Mouse (Mus musculus) left cerebral cortex, adult 8-10 months (tissue): Measurements from ENCODE around the gene Bloc1s4. TPM values are rescaled to one million over a fixed set of nuclear protein-coding genes. Genes with fewer than 3 reads are reported as not detected.

Source experiments
- DNase-seq, 2 experiments: peaks; one replicate each; pipeline ENCODE4 v3.0.0; 2022; ENCODE audit warnings: low spot score in 2 of 2
- total RNA-seq, 4 experiments: library from RNA; stranded (reverse); gene quantifications; 2 replicates each; pipeline ENCODE4 v1.2.4; 2022

The Bloc1s4 gene
- 10 to 100 TPM; 13.5 to 17.0 (median 14.1) TPM for total RNA-seq

DNA sequence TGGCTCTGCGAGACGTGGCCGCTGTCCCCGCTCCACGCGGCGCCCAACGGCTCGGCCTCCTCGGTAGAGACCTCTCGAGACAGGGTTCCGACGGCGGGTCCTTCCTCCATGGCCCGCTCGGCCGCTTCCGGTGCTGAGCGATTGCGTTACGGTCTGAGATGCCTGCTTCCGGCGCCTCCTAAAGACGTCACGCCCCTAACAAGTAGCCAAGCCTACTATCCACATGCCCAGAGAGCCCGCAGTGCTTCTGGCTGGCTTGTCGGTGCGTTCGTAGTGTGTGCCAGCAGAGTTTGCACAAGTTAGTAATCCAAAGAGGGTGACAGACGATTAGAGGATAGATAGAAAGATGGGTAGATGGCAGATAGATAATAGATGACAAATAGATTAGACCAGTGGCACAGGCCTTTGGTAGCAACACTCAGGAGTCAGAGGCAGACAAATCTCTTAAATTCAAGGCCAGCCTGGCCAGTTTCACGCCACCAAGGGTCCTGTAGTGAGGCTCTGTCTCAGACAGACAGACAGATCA lies at the start of gene Bloc1s4:
TSS of gene Bloc1s4 (minus strand) at position 115 of the 526 bp plus-strand sequence.
- DNase-seq: peak; percentile 89 to 94

DNA sequence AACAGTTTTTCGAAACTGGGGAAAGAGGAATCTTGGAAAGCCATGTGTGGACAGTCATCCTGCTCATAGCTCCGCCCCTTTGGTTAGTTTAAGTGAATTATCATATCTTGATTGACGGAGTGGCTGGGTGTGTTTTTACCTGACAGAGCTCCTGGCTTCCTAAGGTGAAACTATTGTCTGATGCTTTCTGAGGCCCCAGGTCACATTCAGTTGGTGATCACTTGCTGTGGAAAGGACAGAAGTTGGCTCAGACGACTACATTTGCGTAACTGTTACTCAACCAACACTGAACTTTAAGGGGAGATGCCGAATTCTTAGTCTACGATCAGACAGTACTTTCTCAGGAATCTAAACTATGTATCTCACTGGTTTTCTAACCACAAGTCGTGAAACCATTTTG lies 48.8 kb upstream of the Bloc1s4 start:
- DNase-seq: no peak

DNA sequence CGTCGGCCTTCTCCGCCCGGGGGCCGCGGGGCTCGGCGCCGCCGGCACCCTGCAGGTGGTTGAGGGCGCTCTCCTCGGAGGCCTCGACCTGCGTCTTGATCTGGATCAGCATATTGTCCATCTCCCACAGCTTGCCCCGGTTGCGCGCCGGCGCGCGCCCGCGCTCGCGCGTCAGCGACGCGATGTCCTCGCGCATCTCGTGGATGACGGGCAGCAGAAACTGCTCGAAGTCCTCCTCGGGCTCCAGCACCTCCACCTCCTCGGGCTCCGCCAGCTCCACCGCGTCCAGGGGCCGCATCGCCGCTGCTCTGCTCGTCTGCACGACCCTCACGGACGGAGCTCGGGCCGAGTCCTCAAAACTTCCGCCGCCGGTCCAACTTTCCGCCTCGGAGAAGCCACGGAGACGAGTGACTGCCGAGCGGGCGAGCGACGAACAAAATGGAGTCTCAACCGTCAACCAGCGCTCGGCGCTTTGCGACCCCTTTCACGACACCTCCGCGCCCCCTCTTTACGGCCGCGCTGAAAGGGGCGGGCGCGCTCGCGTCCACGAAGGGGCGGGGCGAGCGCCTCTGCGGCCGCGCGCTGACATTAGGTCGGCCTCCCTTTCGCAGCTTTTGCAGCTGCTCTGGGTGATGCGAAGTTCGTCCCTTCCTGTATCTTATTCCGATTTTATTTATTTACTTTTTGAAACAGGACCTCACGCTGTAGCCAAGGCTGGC lies 48.0 kb upstream of the Bloc1s4 start, which contains the start of gene Mrfap1:
TSS of gene Mrfap1 (minus strand) at position 477 of the 719 bp plus-strand sequence.
- peak; percentile 86 to 91 for DNase-seq

DNA sequence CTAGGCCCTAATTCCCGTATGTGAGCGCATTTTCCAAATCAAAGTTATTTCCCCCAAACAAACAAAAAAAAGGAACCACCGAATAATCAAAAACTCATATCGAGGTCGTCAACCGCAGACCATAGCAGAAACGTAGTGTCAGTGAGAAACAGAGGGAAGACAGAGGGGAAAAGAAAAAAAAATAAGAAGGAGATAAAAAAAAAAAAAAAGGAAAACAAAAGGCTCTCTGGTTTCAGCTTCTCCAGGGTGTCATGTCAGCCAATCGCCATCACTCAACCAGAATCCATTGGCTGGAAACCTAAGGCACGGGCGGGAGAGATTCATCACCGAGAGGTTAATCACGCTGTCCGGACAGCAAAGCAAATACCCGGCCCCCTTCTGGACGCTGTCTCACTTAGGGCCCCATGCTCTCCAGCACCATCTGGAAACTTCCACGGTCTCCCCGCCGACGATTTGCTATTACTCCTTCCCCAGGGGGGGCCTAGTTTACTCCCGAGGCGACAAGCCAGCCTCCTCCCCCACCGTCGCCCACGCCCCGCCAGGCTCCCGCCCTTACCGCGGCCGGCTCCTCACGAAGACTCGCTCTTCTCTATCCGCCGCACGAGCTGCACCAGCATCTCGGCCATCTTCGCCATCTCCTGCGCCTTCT lies 47.3 kb upstream of the Bloc1s4 start:
- DNase-seq: peak; percentile 58 to 69

DNA sequence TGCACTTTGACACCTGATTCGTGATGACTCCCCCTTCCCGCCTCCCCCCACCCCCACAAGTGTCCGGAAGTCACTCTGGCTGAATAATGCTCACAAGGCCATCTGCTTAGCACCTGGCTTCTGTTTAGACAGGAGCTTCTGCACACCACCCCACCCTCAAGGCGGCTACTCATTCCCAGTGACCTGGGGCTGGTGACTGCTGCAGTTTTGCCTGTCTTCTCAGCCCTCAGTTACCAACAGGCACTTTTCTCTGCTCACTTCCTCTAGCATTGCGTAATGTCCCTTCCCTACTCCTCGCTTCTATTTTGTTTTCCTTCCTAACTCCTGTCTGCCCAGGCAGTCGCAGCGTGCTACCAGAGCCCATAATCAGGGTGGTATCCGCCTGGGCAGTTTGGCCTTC lies 43.4 kb upstream of the Bloc1s4 start:
- DNase-seq: no peak

DNA sequence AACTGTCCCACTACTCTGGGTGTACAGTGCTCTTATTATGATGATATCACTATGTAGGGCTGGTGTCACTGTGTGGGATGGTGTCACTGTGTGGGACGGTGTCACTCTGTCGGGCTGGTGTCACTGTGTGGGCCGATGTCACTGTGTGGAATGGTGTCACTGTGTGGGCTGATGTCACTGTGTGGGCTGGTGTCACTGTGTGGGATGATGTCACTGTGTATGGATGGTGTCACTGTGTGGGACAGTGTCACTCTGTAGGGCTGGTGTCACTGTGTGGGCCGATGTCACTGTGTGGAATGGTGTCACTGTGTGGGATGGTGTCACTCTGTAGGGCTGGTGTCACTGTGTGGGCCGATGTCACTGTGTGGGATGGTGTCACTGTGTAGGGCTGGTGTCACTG lies 37.6 kb upstream of the Bloc1s4 start:
- DNase-seq: no peak

DNA sequence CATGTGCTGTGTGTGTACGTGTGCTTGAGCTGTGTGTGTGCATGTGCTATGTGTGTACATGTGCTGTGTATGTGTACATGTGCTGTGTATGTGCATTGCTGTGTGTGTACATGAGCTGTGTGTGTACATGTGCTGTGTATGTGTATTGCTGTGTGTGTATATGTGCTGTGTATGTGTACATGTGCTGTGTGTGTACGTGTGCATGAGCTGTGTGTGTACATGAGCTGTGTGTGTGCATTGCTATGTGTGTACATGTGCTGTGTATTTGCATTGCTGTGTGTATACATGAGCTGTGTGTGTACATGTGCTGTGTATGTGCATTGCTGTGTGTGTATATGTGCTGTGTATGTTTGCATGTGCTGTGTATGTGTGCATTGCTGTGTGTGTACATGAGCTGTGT lies 31.1 kb upstream of the Bloc1s4 start:
- no peak for DNase-seq

DNA sequence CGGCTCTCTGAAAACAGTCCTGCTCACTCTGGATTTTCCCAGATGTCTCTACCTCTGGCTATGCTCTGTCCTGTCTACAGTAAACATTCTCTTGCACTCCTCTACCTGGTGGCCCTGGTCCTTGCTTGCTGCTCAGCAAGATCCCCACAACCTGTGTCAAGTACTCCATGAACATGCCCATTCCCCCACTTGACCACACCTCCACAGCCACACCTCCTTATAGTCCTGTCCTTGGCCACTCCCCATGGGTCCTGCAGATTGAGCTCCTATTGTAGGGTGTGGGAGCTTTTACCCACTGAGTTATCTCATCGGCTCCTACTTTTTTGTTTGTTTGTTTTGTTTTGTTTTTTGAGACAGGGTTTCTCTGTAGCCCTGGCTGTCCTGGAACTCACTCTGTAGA lies 30.5 kb upstream of the Bloc1s4 start:
- DNase-seq: no peak

DNA sequence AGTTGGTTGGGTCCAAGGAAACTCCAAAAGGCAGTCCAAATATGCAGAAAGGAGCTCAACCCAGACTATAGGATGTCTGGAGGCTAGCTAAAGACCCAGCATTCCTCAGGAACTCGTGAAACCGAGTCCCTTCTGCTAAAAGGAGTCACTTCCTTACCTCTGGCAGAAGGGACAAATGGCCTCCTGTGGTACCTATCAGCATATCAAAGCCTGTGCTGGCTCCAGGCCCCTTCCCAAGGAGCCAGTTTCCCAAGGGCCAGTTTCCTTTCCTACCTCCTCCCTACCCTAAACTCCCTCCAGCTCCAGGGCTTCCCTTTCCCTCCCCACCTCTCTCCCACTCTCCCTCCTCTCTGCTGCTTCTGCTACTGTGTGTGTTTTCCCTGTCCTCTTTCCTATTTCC lies 28.7 kb upstream of the Bloc1s4 start:
- no peak for DNase-seq

DNA sequence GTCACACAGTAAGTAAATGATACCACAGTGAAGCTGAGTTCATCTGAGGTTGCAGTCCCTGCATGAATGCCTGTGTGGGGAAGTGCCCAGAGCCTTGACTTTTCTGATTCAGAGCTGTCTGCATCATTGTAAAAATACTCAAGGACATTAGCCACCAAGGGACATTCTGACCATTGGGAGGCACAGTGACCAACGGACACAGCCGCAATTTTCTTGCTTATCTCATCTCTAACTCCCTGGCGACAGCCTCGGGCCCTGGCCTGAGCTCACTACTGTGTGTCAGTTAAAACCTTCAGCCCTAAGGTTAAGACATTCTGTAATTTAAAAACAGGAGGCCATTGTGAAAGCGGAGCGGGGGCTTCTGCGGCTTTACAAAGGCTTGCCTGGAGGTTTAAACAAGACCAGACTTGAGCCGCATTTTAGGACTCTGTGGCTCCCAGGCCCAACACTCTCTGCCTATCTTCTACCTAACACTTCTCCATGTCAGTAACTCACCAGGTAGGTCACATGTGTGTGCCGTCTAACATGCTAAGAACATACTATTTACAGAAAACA lies 27.6 kb upstream of the Bloc1s4 start:
- no peak for DNase-seq

DNA sequence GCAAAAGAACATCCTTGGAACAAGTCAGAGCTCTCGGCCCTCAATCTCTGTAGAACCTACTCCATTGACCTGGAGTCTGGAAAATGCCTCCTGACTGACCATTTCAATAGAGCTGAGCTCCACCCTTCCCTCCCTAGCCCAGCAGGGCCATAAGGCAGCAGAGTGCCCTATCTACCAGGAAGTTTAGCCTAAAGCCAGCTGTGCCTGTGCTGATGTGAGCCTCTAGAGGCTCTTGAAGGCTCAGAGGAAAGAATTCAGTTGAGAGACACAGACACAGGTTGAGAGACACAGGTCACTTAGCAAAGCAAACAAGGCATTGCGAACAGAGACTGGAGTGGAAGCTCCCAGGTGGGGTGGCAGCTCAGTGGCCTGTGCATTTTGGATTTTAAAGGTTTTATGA lies 26.9 kb upstream of the Bloc1s4 start:
- DNase-seq: no peak

DNA sequence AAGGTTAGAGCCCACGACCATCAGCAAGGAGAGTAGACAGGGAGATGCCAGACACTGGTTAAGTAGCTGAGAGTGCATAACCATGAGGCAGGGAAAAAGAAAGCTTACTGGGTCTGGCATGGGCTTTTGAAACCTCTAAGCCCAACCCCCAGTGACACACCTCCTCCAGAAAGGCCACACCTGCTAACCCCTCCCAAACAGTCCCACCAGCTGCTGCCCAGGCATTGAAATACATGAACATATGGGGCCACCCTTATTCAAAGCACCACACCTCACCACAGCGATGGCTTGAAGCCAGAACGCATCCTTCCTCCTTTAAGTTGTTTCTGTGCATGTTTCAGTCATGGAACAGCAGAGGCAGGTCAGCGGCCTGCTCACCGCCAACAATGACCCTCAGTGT lies 24.1 kb upstream of the Bloc1s4 start:
- no peak for DNase-seq

DNA sequence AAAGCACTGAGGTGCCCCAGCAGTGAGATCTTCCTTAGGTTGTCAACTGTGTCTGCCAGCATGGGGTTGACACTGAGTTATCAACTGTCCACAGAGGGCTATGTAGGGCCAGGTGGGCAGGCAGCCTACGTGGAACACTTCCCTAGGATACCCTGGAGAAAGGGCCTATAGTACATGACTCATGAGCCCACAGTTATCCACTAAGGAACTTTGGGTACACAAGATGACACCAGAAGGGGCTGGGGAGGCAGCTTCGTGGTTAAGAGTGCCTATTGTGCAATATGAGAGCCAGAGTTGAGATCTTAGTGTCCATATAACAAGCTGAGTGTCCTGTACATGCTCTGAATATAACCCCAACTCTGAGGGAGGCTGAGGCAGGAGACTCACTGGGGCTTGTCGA lies 21.2 kb upstream of the Bloc1s4 start:
- no peak for DNase-seq

DNA sequence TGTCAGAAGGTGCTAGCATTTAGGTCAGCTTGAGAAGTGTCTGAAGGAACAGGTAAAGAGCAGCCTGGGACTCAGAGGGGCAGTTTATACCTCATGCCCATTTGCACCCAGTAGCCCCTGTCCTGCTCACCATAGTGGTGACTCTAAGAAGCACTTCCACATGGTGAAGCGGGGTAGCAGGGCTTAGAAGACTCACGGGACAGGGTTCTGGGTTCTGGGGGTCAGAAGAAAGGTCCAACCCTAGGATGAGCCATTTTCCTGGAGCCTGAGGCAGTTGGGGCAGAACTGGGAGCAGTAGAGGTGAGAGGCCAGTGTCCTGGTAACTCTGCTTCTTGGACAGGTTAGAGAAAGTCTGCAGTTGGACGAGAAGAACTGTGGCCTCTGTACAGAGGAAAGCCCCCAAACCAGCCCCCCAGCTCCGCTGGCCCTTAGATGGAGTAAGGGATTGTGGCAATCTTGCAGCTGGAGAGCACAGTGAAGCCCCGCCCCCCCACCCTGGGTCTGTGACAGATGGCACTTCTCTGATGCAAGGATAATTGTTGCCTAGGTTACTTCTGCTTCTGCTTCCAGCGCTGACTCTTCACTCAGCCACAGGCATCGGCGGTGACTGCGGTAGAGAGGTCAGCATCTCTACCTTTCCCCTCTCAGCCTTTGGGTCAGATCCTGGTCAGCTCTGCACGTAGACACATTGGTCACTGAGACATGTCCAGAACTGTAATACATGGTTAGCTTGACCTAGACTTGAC lies 18.7 kb upstream of the Bloc1s4 start:
- no peak for DNase-seq

DNA sequence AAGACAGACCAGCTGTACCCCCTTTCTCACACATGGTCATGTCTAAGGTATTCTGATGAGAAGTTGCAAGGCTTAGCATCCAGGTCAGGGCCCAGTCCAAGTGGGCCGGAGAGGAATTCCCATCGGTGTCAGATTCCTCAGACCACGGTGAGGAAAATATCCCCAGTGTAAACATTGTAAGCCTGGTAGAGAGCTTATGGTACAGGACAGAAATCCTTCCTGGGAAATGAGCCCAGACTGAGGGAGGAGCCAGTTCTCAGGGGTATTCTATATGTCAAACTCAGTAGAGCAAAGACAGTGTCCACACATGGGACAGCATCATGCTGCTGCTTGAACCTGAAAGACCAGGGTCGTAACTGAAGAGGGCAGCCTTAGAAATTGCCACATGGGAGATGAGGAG lies 11.4 kb upstream of the Bloc1s4 start:
- DNase-seq: no peak

DNA sequence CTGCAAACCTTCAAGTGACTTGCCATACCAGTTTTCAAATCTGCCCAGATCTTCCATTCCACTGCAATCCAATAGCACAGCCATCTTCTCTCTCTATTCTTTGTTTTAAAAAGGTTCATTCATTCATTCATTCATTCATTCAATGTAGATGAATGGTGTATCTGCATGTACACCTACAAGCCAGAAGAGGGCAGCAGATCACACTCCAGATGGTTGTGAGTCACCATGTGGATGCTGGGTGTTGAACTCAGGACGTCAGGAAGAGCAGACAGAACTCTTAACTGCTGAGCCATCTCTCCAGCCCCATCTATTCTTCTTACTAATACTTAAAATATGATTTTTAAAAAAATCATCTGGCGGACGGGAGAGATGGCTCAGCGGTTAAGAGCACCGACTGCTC lies 8.6 kb upstream of the Bloc1s4 start:
- no peak for DNase-seq

DNA sequence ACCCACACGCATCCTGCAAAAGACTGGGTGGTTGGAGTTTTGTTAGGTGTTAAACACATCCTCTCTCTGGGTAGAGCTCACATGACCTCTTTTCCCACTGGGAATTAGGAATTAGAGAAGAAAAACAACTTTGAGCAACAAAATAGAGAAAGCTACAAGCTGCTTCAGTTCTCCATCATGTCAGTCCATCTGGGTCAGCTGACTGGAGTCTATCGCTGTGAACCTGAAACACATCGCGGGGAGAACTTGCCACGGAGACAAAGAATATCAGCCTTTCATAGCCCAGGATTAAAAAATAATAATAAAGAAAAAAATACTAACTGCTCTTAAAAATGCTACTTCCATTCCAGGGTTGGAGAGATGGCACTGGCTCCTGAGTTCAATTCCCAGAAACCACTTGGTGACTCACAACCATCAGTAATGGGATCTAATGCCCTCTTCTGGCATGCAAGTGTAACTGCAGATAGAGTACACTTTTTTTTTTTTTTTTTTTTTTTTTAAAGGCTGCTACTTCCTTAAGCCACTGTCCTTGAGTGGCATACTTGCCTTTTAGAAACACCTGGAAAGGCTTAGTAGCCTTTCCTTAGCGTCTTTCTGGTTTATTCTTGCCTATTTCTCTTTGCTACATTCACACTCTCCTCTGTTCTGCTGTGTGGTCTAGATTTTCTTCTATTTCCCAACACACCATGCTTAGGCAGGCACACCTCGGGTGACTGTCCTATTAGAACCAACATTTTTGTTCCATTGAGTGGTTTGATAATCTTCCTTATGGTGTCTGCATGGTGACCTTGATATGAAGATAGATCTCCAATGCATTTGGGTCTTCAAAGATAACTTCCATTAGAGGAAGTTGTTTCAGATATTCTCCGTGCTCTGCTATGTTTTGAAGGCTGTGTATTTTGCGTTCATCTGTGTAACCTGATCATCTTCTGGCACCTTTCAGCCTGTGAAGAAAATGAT lies 1.9 kb upstream of the Bloc1s4 start:
- no peak for DNase-seq

DNA sequence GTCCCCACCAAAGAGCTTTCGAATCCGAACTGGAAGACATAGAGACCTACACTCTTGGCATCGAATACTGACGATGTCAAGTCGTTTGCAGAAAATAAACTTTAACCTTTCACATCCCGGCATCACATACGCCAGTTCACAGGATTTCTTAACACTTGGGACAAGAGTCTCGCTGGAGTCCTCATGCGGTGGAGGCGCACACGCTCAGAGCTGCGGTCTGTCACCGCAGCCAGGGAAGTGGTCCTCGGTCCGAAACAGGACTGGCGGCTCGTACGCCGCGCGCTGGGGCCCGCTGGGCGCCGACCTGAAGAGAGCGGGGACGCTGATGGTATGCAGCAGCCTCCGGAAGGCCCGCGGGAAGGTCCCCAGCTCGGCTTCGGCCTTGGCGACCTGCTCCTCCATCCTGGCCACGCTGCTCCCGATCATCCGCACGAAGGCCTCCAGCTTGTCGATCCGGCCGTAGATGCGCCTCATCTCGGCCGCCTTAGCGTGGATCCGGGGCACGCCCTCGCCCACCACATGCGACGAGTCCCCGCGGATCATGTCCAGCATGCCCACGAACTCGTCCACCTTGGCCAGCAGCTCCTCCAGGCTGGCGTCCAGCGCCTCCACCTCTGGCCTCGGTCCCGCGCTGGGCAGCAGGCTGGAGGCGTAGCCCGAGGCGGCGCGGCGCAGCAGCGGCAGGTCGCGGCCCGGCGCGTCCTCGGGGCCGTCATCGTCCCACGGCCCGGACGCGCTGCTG lies 485 bp downstream of the Bloc1s4 start:
- peak in 1 of 2 experiments; percentile 24 for DNase-seq

DNA sequence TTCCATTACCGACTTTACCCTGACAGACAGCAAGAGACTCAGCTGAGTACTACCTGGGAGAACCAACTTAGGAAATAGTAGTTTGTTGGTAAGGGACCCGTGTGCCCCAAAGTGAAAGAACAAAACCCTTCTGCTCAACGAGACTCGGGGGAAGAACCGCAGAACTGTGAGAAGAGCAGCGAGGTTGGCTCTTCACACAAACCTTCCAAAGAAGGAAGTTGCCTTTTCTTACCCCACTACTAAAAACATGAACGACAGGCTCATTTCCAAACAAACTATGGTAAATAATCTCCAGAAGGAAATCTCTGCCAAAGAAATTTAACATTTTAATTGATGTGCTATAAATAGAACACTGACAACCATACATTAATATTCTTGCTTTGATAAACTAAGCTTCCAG lies 1.4 kb downstream of the Bloc1s4 start:
- DNase-seq: no peak
